Mouse (Mus musculus): Measurements from ENCODE around the gene Kcnj14.

Kcnj14 gene

GRCm38 (mm10) chr7:45766764-45767163 lies 57.8 kb downstream of the Kcnj14 start:
- DNase-seq (ENCODE audit: low spot score in 2 of 2) = no peak
